Mouse (Mus musculus) embryonic facial prominence, embryonic 15.5 days (tissue): ENCODE measurements at regions not wholly inside any gene's neighbourhood (a gene's known extent, or its start where the extent isn't known, plus 50 kb on each side); places are given as distances from the start of the nearest gene placed in this dataset.
A peak's percentile ranks its signal among the peaks of the same experiment; 100 is the strongest.

Source experiments
- ATAC-seq: fragments of 200-750 bp; cut with Nextera tagmentation; 2 replicates; pipeline ENCODE4 v1.8.0; 2017; ENCODE audit warnings: low read depth, moderate TSS enrichment; ENCODE audit not compliant: insufficient number of reproducible peaks, low FRiP score, low TSS enrichment
- H3K27ac ChIP-seq: fragments of 300-500 bp; sonication (generic); replicated peaks from 2 replicates; pipeline ENCODE4 v1.5.1; 2015; ENCODE audit warnings: mild to moderate bottlenecking, inconsistent platforms
- H3K27me3 ChIP-seq: fragments of 300-500 bp; sonication (generic); 2 replicates; pipeline ENCODE4 v1.6.1; 2015; ENCODE audit warnings: inconsistent platforms
- H3K36me3 ChIP-seq: fragments of 300-500 bp; sonication (generic); 2 replicates; pipeline ENCODE4 v1.6.1; 2015; ENCODE audit warnings: mild to moderate bottlenecking, inconsistent platforms
- H3K4me1 ChIP-seq: fragments of 300-500 bp; sonication (generic); 2 replicates; pipeline ENCODE4 v1.6.1; 2015; ENCODE audit warnings: inconsistent platforms
- H3K4me2 ChIP-seq: fragments of 300-500 bp; sonication (generic); replicated peaks from 2 replicates; pipeline ENCODE4 v1.6.1; 2015; ENCODE audit warnings: mild to moderate bottlenecking, inconsistent platforms
- H3K4me3 ChIP-seq: fragments of 300-500 bp; sonication (generic); replicated peaks from 2 replicates; pipeline ENCODE4 v1.5.1; 2015; ENCODE audit warnings: mild to moderate bottlenecking, inconsistent platforms
- H3K9ac ChIP-seq: fragments of 300-500 bp; sonication (generic); 2 replicates; pipeline ENCODE4 v1.6.1; 2015; ENCODE audit warnings: inconsistent platforms
- H3K9me3 ChIP-seq: fragments of 300-500 bp; sonication (generic); replicated peaks from 2 replicates; pipeline ENCODE4 v1.6.1; 2016; ENCODE audit warnings: inconsistent platforms
- WGBS: fragments of 180-500 bp; shearing (Covaris S2); methylation state at CpG from one replicate; pipeline ENCODE4 v1.1.7; 2015; 5-methylcytosine and 5-hydroxymethylcytosine counted together

GRCm38 (mm10) chr1:121760086-121760485 lies 192.3 kb upstream of the Ddx18 start:
- 79% methylated on average over 3 of the region's 3 CpGs for WGBS
- no peak for ATAC-seq

GRCm38 (mm10) chr1:121745181-121745580 lies 177.4 kb upstream of the Ddx18 start:
- H3K27ac ChIP-seq = no peak overlapping the region
- no peak for ATAC-seq
- H3K27me3 ChIP-seq = no peaks in the 10 kb centered on the region
- H3K4me2 ChIP-seq = no peak overlapping the region
- H3K9me3 ChIP-seq = no peaks in the 10 kb centered on the region
- H3K36me3 ChIP-seq = no peaks in the 10 kb centered on the region
- no peaks in the 10 kb centered on the region for H3K4me1 ChIP-seq
- no peak overlapping the region for H3K4me3 ChIP-seq
- no peak overlapping the region for H3K9ac ChIP-seq
- 78% methylated on average over 1 of the region's 1 CpGs for WGBS

More at GRCm38 (mm10) chr1:121760086-121760485, 192.3 kb upstream of the Ddx18 start:
- no peaks in the 10 kb centered on the region for H3K4me1 ChIP-seq
- H3K4me2 ChIP-seq = no peak overlapping the region
- H3K27ac ChIP-seq = no peak overlapping the region
- H3K9ac ChIP-seq = no peak overlapping the region
- H3K36me3 ChIP-seq = no peaks in the 10 kb centered on the region
- no peaks in the 10 kb centered on the region for H3K9me3 ChIP-seq
- H3K4me3 ChIP-seq = no peak overlapping the region
- no peaks in the 10 kb centered on the region for H3K27me3 ChIP-seq

- no peak for ATAC-seq
- H3K27me3 ChIP-seq = no peaks in the 10 kb centered on the region
- no peak overlapping the region for H3K9ac ChIP-seq
- H3K27ac ChIP-seq = no peak overlapping the region
- 40% methylated on average over 11 of the region's 11 CpGs for WGBS
- no peak overlapping the region for H3K4me3 ChIP-seq
- H3K4me2 ChIP-seq = no peak overlapping the region
- H3K36me3 ChIP-seq = no peaks in the 10 kb centered on the region
- no peaks in the 10 kb centered on the region for H3K9me3 ChIP-seq
- H3K4me1 ChIP-seq = no peaks in the 10 kb centered on the region
Observed at GRCm38 (mm10) chr1:121735113-121735719, 167.4 kb upstream of the Ddx18 start.

- H3K4me1 ChIP-seq = no peaks in the 10 kb centered on the region
- H3K9ac ChIP-seq = no peak overlapping the region
- no peaks in the 10 kb centered on the region for H3K9me3 ChIP-seq
- H3K27ac ChIP-seq = no peak overlapping the region
- 58% methylated on average over 3 of the region's 3 CpGs for WGBS
- H3K4me2 ChIP-seq = no peak overlapping the region
- no peaks in the 10 kb centered on the region for H3K36me3 ChIP-seq
- no peak overlapping the region for H3K4me3 ChIP-seq
- H3K27me3 ChIP-seq = no peaks in the 10 kb centered on the region
- no peak for ATAC-seq
Observed at GRCm38 (mm10) chr1:121734456-121735112, 166.8 kb upstream of the Ddx18 start.

GRCm38 (mm10) chr1:121709317-121709860 lies 141.6 kb upstream of the Ddx18 start:
- H3K27me3 ChIP-seq = no peaks in the 10 kb centered on the region
- no peaks in the 10 kb centered on the region for H3K4me1 ChIP-seq
- WGBS = 51% methylated on average over 9 of the region's 9 CpGs
- no peak overlapping the region for H3K4me3 ChIP-seq
- no peak overlapping the region for H3K9ac ChIP-seq
- ATAC-seq = no peak
- H3K4me2 ChIP-seq = no peak overlapping the region
- no peaks in the 10 kb centered on the region for H3K36me3 ChIP-seq
- no peaks in the 10 kb centered on the region for H3K9me3 ChIP-seq
- H3K27ac ChIP-seq = no peak overlapping the region

GRCm38 (mm10) chr1:121708301-121708700 lies 140.5 kb upstream of the Ddx18 start:
- Histone ChIP-seq H3K4me1 (no peaks in the 10 kb centered on the region), H3K9ac (no peak overlapping the region), H3K4me2 (no peak overlapping the region), H3K36me3 (no peaks in the 10 kb centered on the region), H3K27ac (no peak overlapping the region), H3K27me3 (no peaks in the 10 kb centered on the region), H3K9me3 (no peaks in the 10 kb centered on the region), H3K4me3 (no peak overlapping the region)
- no peak for ATAC-seq
- 70% methylated on average over 10 of the region's 10 CpGs for WGBS

- WGBS = 12% methylated on average over 7 of the region's 7 CpGs
- Histone ChIP-seq H3K4me2 (peak overlapping the region; percentile 12; the same call in 1 of the 2 replicates), H3K27me3 (no peaks in the 10 kb centered on the region), H3K4me3 (no peak overlapping the region), H3K36me3 (no peaks in the 10 kb centered on the region), H3K4me1 (0 out of 2 replicates have a peak, but pooled peaks cover 4% of the 10 kb centered on the region), H3K27ac (no peak overlapping the region), H3K9me3 (no peaks in the 10 kb centered on the region), H3K9ac (no peak overlapping the region)
- no peak for ATAC-seq
Observed at GRCm38 (mm10) chr1:121701826-121702225, 134.0 kb upstream of the Ddx18 start.

GRCm38 (mm10) chr1:121653901-121654300 lies 86.1 kb upstream of the Ddx18 start:
- no peaks in the 10 kb centered on the region for H3K4me1 ChIP-seq
- ATAC-seq = no peak
- no peak overlapping the region for H3K27ac ChIP-seq
- WGBS = 53% methylated on average over 1 of the region's 1 CpGs
- no peaks in the 10 kb centered on the region for H3K9me3 ChIP-seq
- no peaks in the 10 kb centered on the region for H3K27me3 ChIP-seq
- no peak overlapping the region for H3K4me2 ChIP-seq
- no peak overlapping the region for H3K9ac ChIP-seq
- H3K36me3 ChIP-seq = no peaks in the 10 kb centered on the region
- H3K4me3 ChIP-seq = no peak overlapping the region

- 88% methylated on average over 3 of the region's 3 CpGs for WGBS
- no peaks in the 10 kb centered on the region for H3K4me1 ChIP-seq
- no peak overlapping the region for H3K27ac ChIP-seq
- H3K4me3 ChIP-seq = no peak overlapping the region
- no peaks in the 10 kb centered on the region for H3K9me3 ChIP-seq
- H3K36me3 ChIP-seq = no peaks in the 10 kb centered on the region
- H3K4me2 ChIP-seq = no peak overlapping the region
- H3K9ac ChIP-seq = no peak overlapping the region
- ATAC-seq = no peak
- no peaks in the 10 kb centered on the region for H3K27me3 ChIP-seq
Observed at GRCm38 (mm10) chr1:121650071-121650470, 82.3 kb upstream of the Ddx18 start.

GRCm38 (mm10) chr1:121631466-121631865 lies 63.7 kb upstream of the Ddx18 start:
- Histone ChIP-seq H3K36me3 (no peaks in the 10 kb centered on the region), H3K27ac (no peak overlapping the region), H3K9me3 (no peaks in the 10 kb centered on the region), H3K4me2 (no peak overlapping the region), H3K9ac (no peak overlapping the region), H3K4me3 (no peak overlapping the region), H3K4me1 (no peaks in the 10 kb centered on the region), H3K27me3 (no peaks in the 10 kb centered on the region)
- ATAC-seq = no peak
- 83% methylated on average over 2 of the region's 2 CpGs for WGBS

- Histone ChIP-seq H3K4me1 (no peaks in the 10 kb centered on the region), H3K4me3 (no peak overlapping the region), H3K27me3 (no peaks in the 10 kb centered on the region), H3K9ac (no peak overlapping the region), H3K9me3 (no peaks in the 10 kb centered on the region), H3K27ac (no peak overlapping the region), H3K4me2 (no peak overlapping the region), H3K36me3 (no peaks in the 10 kb centered on the region)
- no peak for ATAC-seq
- WGBS = 71% methylated on average over 7 of the region's 7 CpGs
Observed at GRCm38 (mm10) chr1:121620262-121620661, 52.5 kb upstream of the Ddx18 start.

- H3K9ac ChIP-seq = no peak overlapping the region
- no peak overlapping the region for H3K27ac ChIP-seq
- no peaks in the 10 kb centered on the region for H3K36me3 ChIP-seq
- no peaks in the 10 kb centered on the region for H3K4me1 ChIP-seq
- no peaks in the 10 kb centered on the region for H3K27me3 ChIP-seq
- no peak for ATAC-seq
- no peaks in the 10 kb centered on the region for H3K9me3 ChIP-seq
- no peak overlapping the region for H3K4me3 ChIP-seq
- H3K4me2 ChIP-seq = no peak overlapping the region
Observed at GRCm38 (mm10) chr1:121618550-121618949, 50.8 kb upstream of the Ddx18 start.
